Mouse (Mus musculus): ENCODE data around the gene Mcm3.

GRCm38 (mm10) chr1:20754439-20754838, 65.7 kb downstream of the Mcm3 start:
- TF ChIP-seq CTCF (conservative IDR thresholded peaks at IDR 0.05; ENCODE audit: low read length) = no peak
- TF ChIP-seq NANOG (IDR thresholded peaks at IDR 0.05; ENCODE audit: borderline replicate concordance, low read length) = no peak

Measured in E14TG2a.4 (cell line).